Mouse (Mus musculus): Measurements from ENCODE around the gene Sctr. TPM values are rescaled to one million over a fixed set of nuclear protein-coding genes. Genes with fewer than 3 reads are reported as not detected.

Sctr gene
- total RNA-seq, 4 experiments from 2014 or later: not detected

- peak; percentile 16 for DNase-seq (ENCODE audit: low spot score)
Observed at GRCm38 (mm10) chr1:120027693-120028092, 21.0 kb downstream of the Sctr start.

GRCm38 (mm10) chr1:120030474-120030873 lies 23.8 kb downstream of the Sctr start:
- DNase-seq (ENCODE audit: low spot score): no peak

GRCm38 (mm10) chr1:120032804-120033468 lies 26.2 kb downstream of the Sctr start:
- peak; percentile 55 for DNase-seq (ENCODE audit: low spot score)

- no peak for DNase-seq (ENCODE audit: low spot score)
Observed at GRCm38 (mm10) chr1:120033469-120033854, 26.8 kb downstream of the Sctr start.

GRCm38 (mm10) chr1:120034793-120035192 lies 28.1 kb downstream of the Sctr start:
- DNase-seq (ENCODE audit: low spot score): no peak

GRCm38 (mm10) chr1:120035456-120036034 lies 28.9 kb downstream of the Sctr start:
- no peak for DNase-seq (ENCODE audit: low spot score)

- no peak for DNase-seq (ENCODE audit: low spot score)
Observed at GRCm38 (mm10) chr1:120037021-120037683, 30.5 kb downstream of the Sctr start.

- DNase-seq (ENCODE audit: low spot score): no peak
Observed at GRCm38 (mm10) chr1:120038594-120038993, 31.9 kb downstream of the Sctr start.

- no peak for DNase-seq (ENCODE audit: low spot score)
Observed at GRCm38 (mm10) chr1:120042421-120042820, 35.7 kb downstream of the Sctr start.

- DNase-seq (ENCODE audit: low spot score): no peak
Observed at GRCm38 (mm10) chr1:120044584-120044983, 37.9 kb downstream of the Sctr start.

GRCm38 (mm10) chr1:120047325-120047724 lies 40.6 kb downstream of the Sctr start:
- no peak for DNase-seq (ENCODE audit: low spot score)

GRCm38 (mm10) chr1:120051070-120051469 lies 44.4 kb downstream of the Sctr start:
- no peak for DNase-seq (ENCODE audit: low spot score)

- no peak for DNase-seq (ENCODE audit: low spot score)
Observed at GRCm38 (mm10) chr1:120054997-120055396, 48.3 kb downstream of the Sctr start.

- no peak for DNase-seq (ENCODE audit: low spot score)
Observed at GRCm38 (mm10) chr1:120055475-120055874, 48.8 kb downstream of the Sctr start.

- no peak for DNase-seq (ENCODE audit: low spot score)
Observed at GRCm38 (mm10) chr1:120056236-120056635, 49.5 kb downstream of the Sctr start.

GRCm38 (mm10) chr1:120057044-120057443 lies 50.4 kb downstream of the Sctr start:
- DNase-seq (ENCODE audit: low spot score): no peak

- no peak for DNase-seq (ENCODE audit: low spot score)
Observed at GRCm38 (mm10) chr1:120057674-120058430, 51.2 kb downstream of the Sctr start.

GRCm38 (mm10) chr1:120060687-120061086 lies 54.0 kb downstream of the Sctr start:
- DNase-seq (ENCODE audit: low spot score): no peak

GRCm38 (mm10) chr1:120062231-120062630 lies 55.5 kb downstream of the Sctr start:
- DNase-seq (ENCODE audit: low spot score): no peak

- DNase-seq (ENCODE audit: low spot score): no peak
Observed at GRCm38 (mm10) chr1:120064036-120064682, 57.5 kb downstream of the Sctr start.

GRCm38 (mm10) chr1:120066159-120066558 lies 59.5 kb downstream of the Sctr start:
- DNase-seq (ENCODE audit: low spot score): no peak

GRCm38 (mm10) chr1:120066625-120067024 lies 59.9 kb downstream of the Sctr start:
- no peak for DNase-seq (ENCODE audit: low spot score)

Data from heart, adult 8-10 months (tissue).